Mouse (Mus musculus) spleen, adult 12 weeks (tissue): Measurements from ENCODE around the gene Zbtb20.

Source experiments
- DNase-seq: peaks from one replicate; pipeline ENCODE4 v3.0.0; 2022; ENCODE audit warnings: low spot score

The Zbtb20 gene

DNA sequence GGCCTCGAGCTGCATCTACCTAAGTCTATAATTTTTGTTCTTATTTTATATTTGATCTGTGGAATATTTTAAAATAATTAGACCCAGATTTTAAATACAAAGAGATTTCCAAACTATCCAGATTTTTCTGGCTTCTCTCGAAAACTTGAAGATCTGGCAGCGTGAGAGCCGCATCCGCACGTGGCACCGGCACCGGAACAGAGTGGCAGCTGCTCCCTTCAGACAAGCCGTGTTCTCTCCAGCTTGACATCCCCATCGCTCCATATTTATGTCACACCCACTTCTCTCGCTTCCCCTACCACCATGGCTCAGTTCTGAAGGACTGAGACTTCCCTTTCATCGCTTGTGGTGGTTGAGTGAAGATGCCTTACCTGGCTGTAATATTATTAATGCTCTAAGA, 614.3 kb downstream of the Zbtb20 start:
- no peak for DNase-seq

- no peak for DNase-seq
Observed at GRCm38 (mm10) chr16:43492863-43493262, 617.2 kb downstream of the Zbtb20 start.

DNA sequence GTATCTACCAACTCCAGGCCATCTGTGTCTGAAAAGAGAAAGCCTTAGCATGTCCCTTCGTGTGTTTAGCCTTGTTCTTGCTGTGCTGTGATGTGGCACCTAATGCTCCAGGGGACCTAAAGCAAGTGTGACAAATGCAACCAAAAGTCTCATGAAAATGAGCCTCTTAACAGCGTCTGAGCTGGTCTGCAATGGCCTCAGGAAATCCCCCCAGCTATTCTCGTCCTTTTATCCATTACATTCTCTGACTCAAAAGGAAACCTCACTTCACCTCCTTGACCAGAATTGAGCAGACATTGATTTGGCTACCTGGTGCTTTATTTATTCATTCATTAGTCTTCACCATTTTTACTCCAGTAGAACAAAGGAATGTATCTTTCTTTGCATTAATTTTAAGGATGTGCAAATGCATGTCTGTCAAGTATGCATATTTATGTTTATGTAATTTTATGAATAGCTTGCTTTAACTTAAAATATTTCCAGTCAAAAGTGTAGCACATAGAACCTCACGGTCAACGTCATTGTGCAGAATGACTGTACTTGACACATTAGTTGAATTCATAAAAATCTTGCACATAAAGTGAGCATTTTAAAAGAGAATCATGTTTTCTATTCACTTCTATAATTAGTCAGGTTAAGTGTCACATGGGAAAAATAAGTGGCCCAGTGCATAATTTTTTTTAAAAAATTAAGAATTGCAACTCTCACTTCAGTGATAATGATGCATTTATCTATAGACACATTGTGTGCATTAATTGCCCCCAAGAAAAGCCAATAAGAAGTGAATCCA, 618.1 kb downstream of the Zbtb20 start:
- DNase-seq: no peak

DNA sequence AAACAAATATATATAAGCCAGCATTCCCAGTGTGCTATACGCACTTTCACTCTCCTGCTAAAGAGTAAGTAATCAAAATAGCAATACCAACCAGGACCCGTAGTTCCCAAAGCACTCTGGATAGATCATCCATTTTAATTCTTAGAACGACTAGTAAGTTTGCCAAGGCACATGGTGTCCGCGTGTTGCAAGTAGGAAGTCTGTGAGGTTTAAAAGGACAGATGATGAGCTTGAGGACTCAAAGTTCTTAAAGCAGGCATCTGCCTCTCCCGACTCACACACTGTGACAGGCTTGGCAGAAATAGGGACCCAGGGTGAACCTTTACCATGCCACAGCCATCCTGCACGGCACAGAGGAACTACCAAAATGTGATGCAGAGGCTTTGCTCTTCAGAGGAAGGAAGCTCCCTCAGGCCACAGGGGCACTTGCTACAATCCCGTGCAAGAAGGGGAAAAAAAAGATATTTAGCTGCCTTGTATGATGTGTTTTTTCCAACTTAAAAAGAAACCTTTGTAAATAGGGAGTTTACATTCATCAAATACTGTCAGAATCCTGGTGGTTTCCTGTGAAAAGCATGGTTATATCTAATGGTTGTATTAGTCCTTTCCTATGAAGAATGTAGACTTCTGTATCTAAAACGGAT, 619.6 kb downstream of the Zbtb20 start:
- no peak for DNase-seq

DNA sequence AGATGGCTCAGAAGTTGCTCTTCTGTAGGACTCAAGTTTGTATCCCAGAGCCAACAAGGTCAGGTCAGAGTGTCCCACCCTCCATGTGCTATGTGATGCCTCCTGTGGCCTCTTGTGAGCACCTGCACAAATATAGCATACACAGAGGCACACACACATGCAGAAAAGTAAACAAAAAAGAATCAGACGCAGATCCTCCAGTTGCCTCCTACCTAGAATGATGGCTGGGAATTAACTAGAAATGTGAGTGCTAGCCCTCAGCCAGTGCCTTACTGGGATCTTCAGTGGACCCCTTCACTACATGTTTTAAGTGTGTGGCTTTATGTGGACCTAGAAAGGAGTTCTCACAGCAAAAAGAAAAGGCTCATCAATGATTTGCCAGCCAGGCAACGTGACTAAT, 621.4 kb downstream of the Zbtb20 start:
- DNase-seq: no peak

DNA sequence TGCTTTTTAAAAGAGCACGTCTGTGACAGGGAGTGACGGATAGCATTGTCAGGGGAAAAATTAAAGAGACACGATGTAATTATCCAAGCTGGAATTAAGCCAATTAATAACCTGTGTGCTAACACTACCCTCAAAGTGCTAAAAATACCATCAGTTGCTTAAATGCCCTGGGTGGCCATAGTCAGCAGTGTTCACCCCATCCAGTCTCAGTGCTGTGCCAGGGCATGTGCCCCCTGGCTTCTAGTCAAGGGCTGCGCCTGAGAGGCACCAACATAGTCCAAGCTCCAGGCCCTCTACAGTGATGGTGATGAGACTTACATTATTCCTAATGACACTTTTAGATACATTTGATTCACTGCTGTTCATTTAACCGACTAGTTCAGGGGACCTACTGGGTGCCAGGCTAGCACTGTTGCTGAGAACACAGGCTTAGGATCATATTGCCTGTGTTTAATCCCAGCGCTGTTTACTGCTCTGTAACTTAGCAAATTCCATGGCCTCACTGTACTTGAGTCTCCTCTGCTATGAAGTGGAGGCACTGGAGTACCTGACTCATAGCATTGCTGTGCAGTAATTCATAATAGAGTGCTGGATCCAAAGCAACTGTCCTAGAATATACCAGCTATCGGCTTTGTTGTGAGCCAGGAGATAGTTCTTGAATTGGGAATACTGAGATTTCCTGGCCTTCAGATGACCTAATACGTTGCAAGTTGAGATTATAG, 624.6 kb downstream of the Zbtb20 start:
- no peak for DNase-seq

DNA sequence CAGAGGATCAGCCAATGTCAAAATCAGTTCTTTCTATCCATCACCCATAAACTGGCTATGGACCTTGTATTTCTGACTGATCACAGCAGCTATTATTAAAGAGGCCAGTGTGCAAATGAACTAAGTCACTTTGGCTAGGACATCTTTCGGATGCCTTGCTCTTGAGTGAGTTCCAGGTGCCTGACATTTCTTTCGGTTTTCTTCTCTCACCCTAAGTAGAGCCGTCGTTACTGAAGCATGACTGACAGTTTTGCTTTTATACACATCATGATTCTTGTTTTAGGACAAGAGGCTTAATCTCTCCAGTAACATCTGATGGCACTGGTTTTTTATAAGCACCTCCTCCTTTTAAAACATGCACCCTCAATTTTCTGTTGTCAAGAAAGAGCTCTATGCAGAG, 625.6 kb downstream of the Zbtb20 start:
- no peak for DNase-seq

- no peak for DNase-seq
Observed at GRCm38 (mm10) chr16:43502339-43503009, 626.8 kb downstream of the Zbtb20 start.

GRCm38 (mm10) chr16:43503010-43503635, 627.4 kb downstream of the Zbtb20 start:
- no peak for DNase-seq

- DNase-seq: no peak
Observed at GRCm38 (mm10) chr16:43503636-43504010, 627.9 kb downstream of the Zbtb20 start.

GRCm38 (mm10) chr16:43504151-43504550, 628.5 kb downstream of the Zbtb20 start:
- DNase-seq: no peak

DNA sequence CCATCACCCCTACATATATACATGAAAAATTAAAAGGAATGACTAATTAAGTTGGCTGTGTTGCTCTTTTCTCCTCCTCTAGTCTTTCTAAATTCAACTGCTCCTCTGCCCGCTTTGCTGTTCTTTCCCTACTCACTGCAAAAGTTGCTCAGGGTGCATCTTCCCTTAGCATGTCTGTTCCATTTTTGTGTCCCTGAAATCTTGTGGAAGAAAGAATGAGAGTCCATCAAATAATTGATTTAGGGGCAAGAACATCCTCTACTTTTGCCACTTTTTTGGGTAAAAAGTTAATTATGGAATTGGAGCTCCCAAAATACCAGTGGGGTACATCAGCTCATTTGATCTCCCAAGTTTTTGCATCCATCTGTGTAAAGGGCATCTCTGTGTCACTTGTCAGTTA, 628.9 kb downstream of the Zbtb20 start:
- DNase-seq: no peak

GRCm38 (mm10) chr16:43505314-43505950, 629.8 kb downstream of the Zbtb20 start:
- DNase-seq: no peak

GRCm38 (mm10) chr16:43506189-43506751, 630.6 kb downstream of the Zbtb20 start:
- no peak for DNase-seq

DNA sequence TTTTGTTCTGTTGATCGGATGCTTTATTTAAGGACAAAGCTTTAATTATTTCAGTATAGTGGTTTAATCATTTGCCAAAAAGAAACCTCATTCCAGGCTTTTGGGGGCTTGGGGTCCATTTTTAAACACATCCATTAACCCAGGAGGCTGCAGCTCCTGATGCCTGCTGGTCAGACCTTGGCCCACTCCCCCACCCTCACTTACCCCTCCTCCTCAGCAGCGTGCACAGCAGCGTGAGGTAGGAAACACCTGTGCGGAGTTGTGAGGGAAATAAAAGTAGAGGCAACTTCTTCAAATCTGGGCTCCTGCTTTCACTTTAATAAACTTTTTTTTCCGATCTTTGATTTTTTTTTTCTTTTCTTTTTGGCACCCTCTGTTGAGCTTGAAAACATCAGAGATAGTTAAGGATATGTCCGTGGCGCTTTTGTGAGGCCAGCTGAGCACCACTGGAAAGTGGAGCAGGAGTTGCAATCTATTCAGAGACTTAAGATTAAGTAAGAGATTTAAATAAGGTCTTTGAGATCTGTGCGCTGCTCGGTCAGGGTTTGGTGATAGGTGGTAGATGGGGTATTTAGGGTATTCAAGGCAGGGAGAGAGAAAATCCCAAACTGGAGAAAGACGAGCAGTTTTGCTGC, 631.2 kb downstream of the Zbtb20 start:
- no peak for DNase-seq

DNA sequence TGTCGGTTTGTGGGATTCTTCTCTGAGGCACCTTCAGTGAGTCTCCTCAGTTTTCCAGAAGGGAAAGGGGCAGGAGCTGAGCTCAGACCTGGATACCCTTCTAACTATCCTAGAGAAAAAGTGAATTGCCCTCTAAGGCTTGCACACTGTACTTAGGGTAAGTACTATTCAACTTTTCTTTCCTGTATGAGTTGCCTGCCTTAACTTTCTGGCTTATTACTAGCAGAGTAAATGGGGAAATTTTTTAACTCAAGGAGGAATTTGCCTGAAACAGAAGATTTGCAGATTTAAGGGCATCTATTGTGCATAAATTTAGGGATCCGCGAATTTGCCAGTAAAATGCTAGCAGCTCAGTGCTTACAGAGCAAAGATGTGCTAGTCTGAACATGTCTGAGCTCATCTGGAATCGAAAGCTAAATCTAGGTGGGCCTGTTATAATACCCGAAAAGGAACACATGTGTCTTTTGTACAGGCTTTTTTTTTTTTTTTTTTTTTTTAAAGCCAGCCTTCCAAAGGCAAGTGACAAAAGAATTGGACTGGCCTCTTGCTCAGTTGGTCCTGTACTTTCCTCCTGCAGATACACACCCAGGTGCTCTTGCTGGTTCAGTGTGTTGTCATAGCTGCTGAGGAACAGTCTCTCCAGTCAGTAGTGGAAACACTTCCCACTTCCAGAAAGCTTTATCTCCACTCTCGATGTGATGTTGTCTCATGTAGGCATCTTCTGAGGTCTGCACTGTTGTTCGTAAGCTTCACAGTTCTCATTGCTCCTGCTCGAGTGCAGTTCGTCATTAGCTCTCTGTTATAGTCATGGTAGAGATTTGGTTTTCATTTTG, 632.7 kb downstream of the Zbtb20 start:
- DNase-seq: no peak

DNA sequence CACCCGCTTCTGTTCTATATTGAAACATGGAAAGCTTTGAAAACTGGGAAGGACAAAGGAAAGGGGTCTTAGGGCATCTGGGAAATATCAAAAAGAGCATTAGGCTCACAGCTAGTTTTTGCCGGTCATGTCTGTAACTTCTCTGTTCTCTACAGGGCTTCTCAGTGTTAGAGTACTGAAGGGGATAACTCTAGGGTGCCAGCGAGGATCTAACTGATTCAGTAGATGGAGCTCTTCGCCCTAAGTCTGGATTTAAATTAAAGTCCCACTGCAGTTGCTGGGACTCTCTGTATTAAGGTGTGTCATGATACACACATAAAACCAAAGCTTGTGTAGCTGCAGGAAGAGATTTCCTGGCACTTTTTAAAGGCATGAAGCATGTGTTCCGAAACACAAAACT, 634.8 kb downstream of the Zbtb20 start:
- no peak for DNase-seq

DNA sequence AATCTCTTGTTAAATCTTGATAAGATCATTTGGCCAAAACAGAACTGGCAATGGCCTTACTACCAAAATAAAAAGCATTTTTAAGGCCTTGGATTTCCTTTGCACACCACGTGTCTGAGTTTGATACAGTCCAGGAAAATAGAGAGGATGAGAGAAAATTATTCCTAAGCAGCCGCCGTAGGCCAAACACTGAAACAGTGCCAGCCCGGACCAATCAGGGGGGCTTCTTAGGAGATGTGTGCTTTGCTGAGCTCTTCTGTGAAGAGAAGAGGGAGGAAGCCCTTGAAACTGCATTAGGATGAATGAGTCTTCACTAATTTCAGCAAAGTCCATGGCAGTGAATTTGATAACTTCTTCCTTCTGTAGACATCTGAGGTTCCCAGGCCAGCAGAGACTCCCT, 635.9 kb downstream of the Zbtb20 start:
- no peak for DNase-seq

- DNase-seq: no peak
Observed at GRCm38 (mm10) chr16:43513933-43514332, 638.3 kb downstream of the Zbtb20 start.

GRCm38 (mm10) chr16:43515538-43515937, 639.9 kb downstream of the Zbtb20 start:
- DNase-seq: no peak
